Mouse (Mus musculus) neural tube, embryonic 15.5 days (tissue): Measurements from ENCODE around the gene Retreg1. TPM values are rescaled to one million over a fixed set of nuclear protein-coding genes. Genes with fewer than 3 reads are reported as not detected.

ENCODE experiments used
- ATAC-seq: fragments of 200-750 bp; cut with Nextera tagmentation; 2 replicates; pipeline ENCODE4 v1.8.0; 2017; ENCODE audit warnings: mild to moderate bottlenecking, moderate TSS enrichment, moderate library complexity; ENCODE audit not compliant: low FRiP score
- H3K27ac ChIP-seq: fragments of 300-500 bp; sonication (generic); replicated peaks from 2 replicates; pipeline ENCODE4 v1.5.1; 2015; ENCODE audit warnings: mild to moderate bottlenecking, inconsistent platforms
- H3K27me3 ChIP-seq: fragments of 300-500 bp; sonication (generic); replicated peaks from 2 replicates; pipeline ENCODE4 v1.6.1; 2015; ENCODE audit warnings: inconsistent platforms
- H3K36me3 ChIP-seq: fragments of 300-500 bp; sonication (generic); 2 replicates; pipeline ENCODE4 v1.6.1; 2015; ENCODE audit warnings: inconsistent platforms
- H3K4me1 ChIP-seq: fragments of 300-500 bp; sonication (generic); 2 replicates; pipeline ENCODE4 v1.6.1; 2015; ENCODE audit warnings: inconsistent platforms
- H3K4me2 ChIP-seq: fragments of 300-500 bp; sonication (generic); 2 replicates; pipeline ENCODE4 v1.6.1; 2015; ENCODE audit warnings: inconsistent platforms, mild to moderate bottlenecking, moderate library complexity
- H3K4me3 ChIP-seq: fragments of 300-500 bp; sonication (generic); replicated peaks from 2 replicates; pipeline ENCODE4 v1.5.1; 2015; ENCODE audit warnings: mild to moderate bottlenecking, inconsistent platforms
- H3K9ac ChIP-seq: fragments of 300-500 bp; sonication (generic); replicated peaks from 2 replicates; pipeline ENCODE4 v1.6.1; 2015; ENCODE audit warnings: mild to moderate bottlenecking, inconsistent platforms
- H3K9me3 ChIP-seq: fragments of 300-500 bp; sonication (generic); replicated peaks from 2 replicates; pipeline ENCODE4 v1.6.1; 2016; ENCODE audit warnings: inconsistent platforms
- WGBS: fragments of 180-500 bp; shearing (Covaris S2); methylation state at CpG from one replicate; pipeline ENCODE4 v1.1.7; 2015; ENCODE audit warnings: mixed read lengths; 5-methylcytosine and 5-hydroxymethylcytosine counted together
- polyA plus RNA-seq: library from polyadenylated mRNA; unstranded; fragments of >200 nt; fragmentation: Nextera tagmentation; extraction: Ambion mirVana; gene quantifications from 2 replicates; pipeline ENCODE4 v1.2.1, GENCODE M21; 2015

Gene Retreg1
- polyA plus RNA-seq, 1 experiment from 2014 or later: 16.2 TPM

DNA sequence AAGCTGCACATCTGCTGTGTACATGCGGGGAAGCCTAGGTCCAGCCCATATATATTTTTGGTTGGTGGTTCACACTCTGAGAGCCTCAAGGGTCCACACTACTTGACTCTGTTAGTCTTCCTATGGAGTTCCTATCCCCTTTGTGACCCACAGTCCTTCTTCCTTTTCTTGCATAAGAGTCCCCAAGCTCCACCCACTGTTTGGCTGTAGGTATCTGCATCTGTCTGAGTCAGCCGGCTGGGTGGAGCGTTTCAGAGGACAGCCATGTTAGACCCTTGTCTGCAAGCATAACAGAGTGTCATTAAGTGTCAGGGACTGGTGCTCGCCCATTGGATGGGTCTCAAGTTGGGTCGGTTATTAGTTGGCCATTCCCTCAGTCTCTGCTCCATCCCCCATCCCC, 107.6 kb downstream of the Retreg1 start:
- Histone ChIP-seq H3K9ac (no peak overlapping the region), H3K9me3 (no peaks in the 10 kb centered on the region), H3K4me1 (0 out of 2 replicates have a peak, but pooled peaks cover 11% of the 10 kb centered on the region), H3K27me3 (no peaks in the 10 kb centered on the region), H3K36me3 (no peaks in the 10 kb centered on the region), H3K27ac (no peak overlapping the region), H3K4me2 (no peak overlapping the region), H3K4me3 (no peak overlapping the region)
- 87% methylated on average over 5 of the region's 5 CpGs for WGBS
- no peak for ATAC-seq

DNA sequence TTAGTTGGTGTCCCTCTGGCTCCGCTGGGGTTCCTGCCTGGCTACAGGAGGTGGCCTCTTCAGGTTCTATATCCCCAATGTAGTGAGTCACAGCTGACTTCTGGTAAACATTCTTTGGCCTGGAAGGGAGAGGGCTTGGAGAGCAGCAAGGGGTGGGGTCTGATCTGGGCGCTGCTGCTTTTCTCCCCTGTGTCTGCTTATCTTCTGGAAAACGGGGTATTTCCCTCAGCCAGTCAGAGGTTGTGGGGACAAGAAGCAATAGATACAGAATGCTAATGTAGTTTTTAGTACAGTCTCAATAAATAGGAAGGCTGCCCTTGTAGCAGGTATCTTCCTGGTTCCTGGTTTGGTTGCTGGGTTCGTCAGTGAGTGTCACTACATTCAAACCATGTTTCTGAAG, 108.1 kb downstream of the Retreg1 start:
- H3K9ac ChIP-seq: no peak overlapping the region
- 0 out of 2 replicates have a peak, but pooled peaks cover 11% of the 10 kb centered on the region for H3K4me1 ChIP-seq
- no peaks in the 10 kb centered on the region for H3K9me3 ChIP-seq
- no peak overlapping the region for H3K4me2 ChIP-seq
- WGBS: 91% methylated on average over 4 of the region's 4 CpGs
- no peak overlapping the region for H3K4me3 ChIP-seq
- ATAC-seq: no peak
- H3K36me3 ChIP-seq: no peaks in the 10 kb centered on the region
- no peak overlapping the region for H3K27ac ChIP-seq
- no peaks in the 10 kb centered on the region for H3K27me3 ChIP-seq

GRCm38 (mm10) chr15:25956001-25956400, 113.0 kb downstream of the Retreg1 start:
- Histone ChIP-seq H3K36me3 (no peaks in the 10 kb centered on the region), H3K4me2 (no peak overlapping the region), H3K4me1 (peaks cover 18% of the 10 kb centered on the region), H3K9ac (no peak overlapping the region), H3K9me3 (no peaks in the 10 kb centered on the region), H3K27me3 (no peaks in the 10 kb centered on the region), H3K27ac (no peak overlapping the region), H3K4me3 (no peak overlapping the region)
- 82% methylated on average over 5 of the region's 5 CpGs for WGBS
- ATAC-seq: no peak

DNA sequence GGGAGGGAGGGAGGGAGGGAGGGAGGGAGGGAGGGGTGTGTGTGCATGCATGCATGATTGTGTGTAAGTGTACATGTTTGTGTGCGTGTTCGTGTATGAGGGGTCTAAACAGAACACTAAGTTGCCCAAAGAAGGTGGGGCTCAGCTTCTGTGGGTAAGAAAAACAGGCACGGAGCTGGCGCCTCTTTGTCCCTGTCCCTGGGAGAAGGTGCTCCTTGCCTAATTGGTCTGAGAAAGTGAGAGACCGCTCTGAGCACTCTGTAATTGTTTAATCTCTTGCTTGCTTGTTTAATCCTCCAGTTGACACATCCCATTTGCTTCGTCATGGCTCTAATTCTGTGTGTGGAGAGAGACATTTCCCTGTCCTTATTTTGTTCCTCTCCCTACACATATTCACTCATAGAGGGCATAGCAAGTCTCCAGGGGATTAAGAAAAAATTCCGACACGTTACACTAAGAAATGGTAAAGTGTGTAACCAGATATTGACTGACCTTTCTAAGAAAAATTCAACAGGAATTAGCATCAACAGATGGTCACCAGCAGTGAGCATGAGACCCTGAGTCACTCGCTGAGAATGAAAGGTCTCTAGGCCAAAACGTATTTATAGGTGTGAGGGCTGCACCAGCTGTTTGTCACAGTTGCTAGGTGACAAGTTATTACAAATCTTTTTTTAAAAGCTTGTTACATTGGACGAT, 113.6 kb downstream of the Retreg1 start:
- ATAC-seq: no peak
- 68% methylated on average over 11 of the region's 11 CpGs for WGBS
- Histone ChIP-seq H3K36me3 (no peaks in the 10 kb centered on the region), H3K4me1 (peaks cover 18% of the 10 kb centered on the region), H3K9me3 (no peaks in the 10 kb centered on the region), H3K27ac (no peak overlapping the region), H3K27me3 (no peaks in the 10 kb centered on the region), H3K4me3 (no peak overlapping the region), H3K4me2 (no peak overlapping the region), H3K9ac (no peak overlapping the region)

DNA sequence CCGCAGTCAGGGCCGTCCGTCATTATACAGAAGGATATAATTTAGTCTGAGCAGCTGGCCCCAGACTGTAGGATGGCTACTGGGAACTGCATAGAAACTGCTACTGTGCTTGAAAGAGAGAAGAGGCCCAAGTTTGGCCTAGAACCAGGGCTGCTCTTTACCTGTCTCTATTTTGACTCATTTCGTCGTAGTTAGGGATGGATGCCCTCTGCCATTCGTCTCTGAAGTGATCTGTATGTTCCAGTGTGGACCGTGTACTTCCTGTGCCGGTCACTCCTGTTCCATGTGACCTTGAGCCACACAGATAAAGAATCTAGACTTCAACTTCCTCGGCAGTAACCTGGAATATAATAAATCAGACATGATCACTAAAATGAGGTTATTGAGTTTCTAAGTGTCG, 114.7 kb downstream of the Retreg1 start:
- Histone ChIP-seq H3K4me2 (no peak overlapping the region), H3K27me3 (no peaks in the 10 kb centered on the region), H3K36me3 (no peaks in the 10 kb centered on the region), H3K9ac (0 out of 2 replicates have a peak overlapping the region, but pooled peaks have one; percentile 4), H3K4me1 (peaks cover 18% of the 10 kb centered on the region), H3K9me3 (no peaks in the 10 kb centered on the region), H3K4me3 (no peak overlapping the region), H3K27ac (no peak overlapping the region)
- WGBS: 73% methylated on average over 10 of the region's 10 CpGs
- no peak for ATAC-seq

- Histone ChIP-seq H3K9me3 (no peaks in the 10 kb centered on the region), H3K4me2 (no peak overlapping the region), H3K27ac (no peak overlapping the region), H3K4me1 (peaks cover 16% of the 10 kb centered on the region), H3K27me3 (no peaks in the 10 kb centered on the region), H3K36me3 (no peaks in the 10 kb centered on the region), H3K4me3 (no peak overlapping the region), H3K9ac (no peak overlapping the region)
- peak; percentile 82 for ATAC-seq
- WGBS: 43% methylated on average over 5 of the region's 5 CpGs
These were observed 116.4 kb downstream of the Retreg1 start for GRCm38 (mm10) chr15:25959375-25959774.

DNA sequence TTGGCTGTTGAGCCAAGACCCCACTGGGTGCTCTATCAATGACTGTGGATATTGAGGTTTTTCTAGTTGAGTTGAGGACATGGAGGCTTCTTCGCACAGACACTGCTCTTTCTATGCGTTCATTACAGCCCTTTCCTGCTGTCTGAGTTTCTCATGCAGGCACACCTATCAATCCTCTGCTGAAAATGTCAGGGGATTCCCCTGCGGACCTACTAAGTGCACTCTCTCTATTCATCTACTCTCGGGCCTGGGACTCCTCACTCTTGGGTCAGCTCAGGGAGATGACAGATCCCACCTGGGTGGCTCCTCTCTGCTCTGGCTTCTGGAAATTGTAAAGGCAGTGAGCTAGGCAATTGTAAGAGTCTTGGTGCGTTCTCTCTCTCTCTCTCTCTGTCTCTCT, 117.3 kb downstream of the Retreg1 start:
- no peaks in the 10 kb centered on the region for H3K9me3 ChIP-seq
- no peak overlapping the region for H3K4me3 ChIP-seq
- H3K4me2 ChIP-seq: no peak overlapping the region
- no peak for ATAC-seq
- no peak overlapping the region for H3K27ac ChIP-seq
- no peak overlapping the region for H3K9ac ChIP-seq
- H3K36me3 ChIP-seq: no peaks in the 10 kb centered on the region
- 87% methylated on average over 5 of the region's 5 CpGs for WGBS
- peaks cover 8% of the 10 kb centered on the region for H3K4me1 ChIP-seq
- H3K27me3 ChIP-seq: no peaks in the 10 kb centered on the region

- ATAC-seq: no peak
- Histone ChIP-seq H3K36me3 (no peaks in the 10 kb centered on the region), H3K4me2 (no peak overlapping the region), H3K4me3 (no peak overlapping the region), H3K9me3 (no peaks in the 10 kb centered on the region), H3K9ac (no peak overlapping the region), H3K4me1 (no peaks in the 10 kb centered on the region), H3K27ac (no peak overlapping the region), H3K27me3 (no peaks in the 10 kb centered on the region)
- WGBS: 62% methylated on average over 6 of the region's 6 CpGs
These were observed 123.3 kb downstream of the Retreg1 start for GRCm38 (mm10) chr15:25966220-25966774.

- Histone ChIP-seq H3K27ac (no peak overlapping the region), H3K4me1 (no peaks in the 10 kb centered on the region), H3K27me3 (no peaks in the 10 kb centered on the region), H3K4me3 (no peak overlapping the region), H3K4me2 (no peak overlapping the region), H3K36me3 (no peaks in the 10 kb centered on the region), H3K9ac (no peak overlapping the region), H3K9me3 (no peaks in the 10 kb centered on the region)
- 92% methylated on average over 9 of the region's 9 CpGs for WGBS
- ATAC-seq: no peak
These were observed 128.6 kb downstream of the Retreg1 start for GRCm38 (mm10) chr15:25971596-25971995.

DNA sequence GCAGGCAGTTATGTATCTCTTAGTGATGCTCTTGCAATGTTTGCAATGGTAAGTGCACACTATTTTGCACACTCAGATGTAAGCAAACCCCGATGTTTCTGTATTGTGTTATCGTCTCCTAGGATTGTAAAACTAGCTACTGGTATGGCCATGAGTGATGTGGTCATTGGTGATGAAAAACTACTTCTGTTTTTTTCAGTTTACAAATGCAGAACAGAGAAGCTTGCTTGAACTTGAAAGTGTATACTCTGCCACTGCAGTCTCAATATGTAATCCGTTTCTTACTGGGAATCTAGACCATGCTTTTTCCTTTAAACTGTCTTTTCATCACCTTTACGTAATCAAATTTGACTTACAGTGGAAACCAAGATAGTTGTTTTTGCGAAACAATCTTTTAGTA, 129.8 kb downstream of the Retreg1 start:
- WGBS: 93% methylated on average over 5 of the region's 5 CpGs
- no peak overlapping the region for H3K9ac ChIP-seq
- no peak overlapping the region for H3K4me2 ChIP-seq
- H3K27ac ChIP-seq: no peak overlapping the region
- H3K36me3 ChIP-seq: no peaks in the 10 kb centered on the region
- no peaks in the 10 kb centered on the region for H3K9me3 ChIP-seq
- H3K4me3 ChIP-seq: no peak overlapping the region
- no peaks in the 10 kb centered on the region for H3K27me3 ChIP-seq
- H3K4me1 ChIP-seq: no peaks in the 10 kb centered on the region
- no peak for ATAC-seq

GRCm38 (mm10) chr15:25974352-25974751, 131.4 kb downstream of the Retreg1 start:
- no peaks in the 10 kb centered on the region for H3K27me3 ChIP-seq
- H3K36me3 ChIP-seq: no peaks in the 10 kb centered on the region
- H3K9ac ChIP-seq: no peak overlapping the region
- H3K9me3 ChIP-seq: no peaks in the 10 kb centered on the region
- no peak overlapping the region for H3K27ac ChIP-seq
- H3K4me3 ChIP-seq: no peak overlapping the region
- no peaks in the 10 kb centered on the region for H3K4me1 ChIP-seq
- 96% methylated on average over 4 of the region's 4 CpGs for WGBS
- no peak overlapping the region for H3K4me2 ChIP-seq
- ATAC-seq: no peak

- no peaks in the 10 kb centered on the region for H3K27me3 ChIP-seq
- 91% methylated on average over 6 of the region's 6 CpGs for WGBS
- no peak for ATAC-seq
These were observed 132.8 kb downstream of the Retreg1 start for GRCm38 (mm10) chr15:25975810-25976209.

More at GRCm38 (mm10) chr15:25975810-25976209, 132.8 kb downstream of the Retreg1 start:
- H3K9ac ChIP-seq: no peak overlapping the region
- no peaks in the 10 kb centered on the region for H3K9me3 ChIP-seq
- H3K4me2 ChIP-seq: no peak overlapping the region
- H3K36me3 ChIP-seq: no peaks in the 10 kb centered on the region
- H3K4me1 ChIP-seq: no peaks in the 10 kb centered on the region
- H3K4me3 ChIP-seq: no peak overlapping the region
- no peak overlapping the region for H3K27ac ChIP-seq
